Mouse (Mus musculus) left cerebral cortex, adult 8-10 months (tissue): ENCODE results near the gene Wfdc6a. TPM values are rescaled to one million over a fixed set of nuclear protein-coding genes. Genes with fewer than 3 reads are reported as not detected.
"Not testable (repeated sequence)": the region's sequence is repeated elsewhere in the genome, so short reads cannot be mapped to it uniquely, and the experiment has no call there.

Source experiments
- DNase-seq, 2 experiments: peaks; one replicate each; pipeline ENCODE4 v3.0.0; 2022; ENCODE audit warnings: low spot score in 2 of 2
- total RNA-seq, 4 experiments: library from RNA; stranded (reverse); gene quantifications; 2 replicates each; pipeline ENCODE4 v1.2.4; 2022

Wfdc6a gene
- total RNA-seq = not detected

- not testable (repeated sequence) for DNase-seq
These were observed at the start of gene Wfdc6a for GRCm38 (mm10) chr2:164585025-164585725. TSS of gene Wfdc6a (minus strand) at chr2:164585447.

GRCm38 (mm10) chr2:164621775-164622174 is 36.5 kb upstream of the Wfdc6a start:
- no peak for DNase-seq

- DNase-seq = no peak
These were observed 33.8 kb upstream of the Wfdc6a start for GRCm38 (mm10) chr2:164619050-164619449.

- DNase-seq = no peak
These were observed 30.1 kb upstream of the Wfdc6a start for GRCm38 (mm10) chr2:164615386-164615785.

- not testable (repeated sequence) for DNase-seq
These were observed 28.2 kb upstream of the Wfdc6a start, which contains the start of the genes Wfdc6b and Wfdc8 for GRCm38 (mm10) chr2:164613471-164613870. TSS of gene Wfdc6b (plus strand) at chr2:164613522. TSS of gene Wfdc8 (minus strand) at chr2:164613626.

GRCm38 (mm10) chr2:164608781-164609180 is 23.5 kb upstream of the Wfdc6a start:
- no peak for DNase-seq

GRCm38 (mm10) chr2:164604411-164604810 is 19.2 kb upstream of the Wfdc6a start:
- DNase-seq = peak in 1 of 2 experiments; percentile 15

GRCm38 (mm10) chr2:164603482-164603881 is 18.2 kb upstream of the Wfdc6a start:
- DNase-seq = no peak

- no peak for DNase-seq
These were observed 14.9 kb upstream of the Wfdc6a start for GRCm38 (mm10) chr2:164600179-164600578.

- DNase-seq = no peak
These were observed 8.2 kb upstream of the Wfdc6a start, which contains the start of gene Eppin for GRCm38 (mm10) chr2:164593494-164593893. TSS of gene Eppin (minus strand) at chr2:164593594.

- no peak for DNase-seq
These were observed 6.8 kb upstream of the Wfdc6a start for GRCm38 (mm10) chr2:164592014-164592413.

- not testable (repeated sequence) for DNase-seq
These were observed 11.9 kb downstream of the Wfdc6a start, which contains the start of gene Spint3 for GRCm38 (mm10) chr2:164573359-164573758. TSS of gene Spint3 (minus strand) at chr2:164573459.

GRCm38 (mm10) chr2:164567460-164567859 is 17.8 kb downstream of the Wfdc6a start:
- no peak for DNase-seq

GRCm38 (mm10) chr2:164566997-164567396 is 18.2 kb downstream of the Wfdc6a start:
- DNase-seq = no peak

- no peak for DNase-seq
These were observed 20.9 kb downstream of the Wfdc6a start for GRCm38 (mm10) chr2:164564346-164564745.

GRCm38 (mm10) chr2:164563339-164564038 is 21.8 kb downstream of the Wfdc6a start:
- peak in 1 of 2 experiments; percentile 7 for DNase-seq

- no peak for DNase-seq
These were observed 22.7 kb downstream of the Wfdc6a start, which contains the start of gene Wfdc2 for GRCm38 (mm10) chr2:164562391-164563188. TSS of gene Wfdc2 (plus strand) at chr2:164562413.

GRCm38 (mm10) chr2:164560106-164560505 is 25.1 kb downstream of the Wfdc6a start:
- DNase-seq = no peak

- DNase-seq = no peak
These were observed 26.1 kb downstream of the Wfdc6a start for GRCm38 (mm10) chr2:164558991-164559645.

GRCm38 (mm10) chr2:164558426-164558825 is 26.8 kb downstream of the Wfdc6a start:
- peak in 1 of 2 experiments; percentile 58 for DNase-seq

- DNase-seq = no peak
These were observed 33.7 kb downstream of the Wfdc6a start for GRCm38 (mm10) chr2:164551502-164551901.
